Mouse (Mus musculus) midbrain, postnatal 0 days (tissue): ENCODE measurements around the gene Ccdc182. TPM values are rescaled to one million over a fixed set of nuclear protein-coding genes. Genes with fewer than 3 reads are reported as not detected.

Experiments
- ATAC-seq: fragments of 200-750 bp; cut with Nextera tagmentation; 2 replicates; pipeline ENCODE4 v1.8.0; 2017; ENCODE audit warnings: moderate number of reproducible peaks, mild to moderate bottlenecking, moderate TSS enrichment, moderate library complexity; ENCODE audit not compliant: low FRiP score
- DNase-seq: peaks from one replicate; pipeline ENCODE4 v3.0.0-alpha.2; 2015; ENCODE audit warnings: low spot score
- H3K27ac ChIP-seq: fragments of 300-500 bp; sonication (generic); 2 replicates; pipeline ENCODE4 v1.5.1; 2014; ENCODE audit warnings: low read depth, mild to moderate bottlenecking, low read length, mixed read lengths
- H3K27me3 ChIP-seq: fragments of 300-500 bp; sonication (generic); 2 replicates; pipeline ENCODE4 v1.6.1; 2014; ENCODE audit warnings: low read length, control low read depth, mixed read lengths; ENCODE audit not compliant: insufficient read depth
- H3K36me3 ChIP-seq: fragments of 300-500 bp; sonication (generic); 2 replicates; pipeline ENCODE4 v1.6.1; 2014; ENCODE audit warnings: low read length, control low read depth, mixed read lengths; ENCODE audit not compliant: insufficient read depth
- H3K4me1 ChIP-seq: fragments of 300-500 bp; sonication (generic); 2 replicates; pipeline ENCODE4 v1.6.1; 2014; ENCODE audit warnings: mild to moderate bottlenecking, control low read depth, antibody characterized with exemption, low read length, mixed read lengths; ENCODE audit not compliant: insufficient read depth
- H3K4me2 ChIP-seq: fragments of 300-500 bp; sonication (generic); 2 replicates; pipeline ENCODE4 v1.6.1; 2014; ENCODE audit warnings: low read depth, mild to moderate bottlenecking, low read length, mixed read lengths; ENCODE audit not compliant: poor library complexity, severe bottlenecking
- H3K4me3 ChIP-seq: fragments of 300-500 bp; sonication (generic); 2 replicates; pipeline ENCODE4 v1.5.1; 2014; ENCODE audit warnings: low read depth, mild to moderate bottlenecking, low read length, moderate library complexity
- H3K9ac ChIP-seq: fragments of 300-500 bp; sonication (generic); replicated peaks from 2 replicates; pipeline ENCODE4 v1.6.1; 2014; ENCODE audit warnings: mild to moderate bottlenecking, low read length, moderate library complexity, mixed read lengths; ENCODE audit not compliant: poor library complexity, severe bottlenecking
- H3K9me3 ChIP-seq: fragments of 300-500 bp; sonication (generic); 2 replicates; pipeline ENCODE4 v1.6.1; 2016; ENCODE audit warnings: low read length, control low read depth
- CTCF ChIP-seq: IDR thresholded peaks from 2 replicates; pipeline ENCODE4 v1.5.1; 2016; ENCODE audit warnings: antibody characterized with exemption, mild to moderate bottlenecking
- WGBS: fragments of 180-500 bp; shearing (Covaris S2); extraction: QIAGEN DNeasy Blood & Tissue Kit; methylation state at CpG from one replicate; pipeline ENCODE4 v1.1.7; 2014; 5-methylcytosine and 5-hydroxymethylcytosine counted together
- polyA plus RNA-seq: library from polyadenylated mRNA; unstranded; fragments of >200 nt; fragmentation: Nextera tagmentation; extraction: Ambion mirVana; gene quantifications from 2 replicates; pipeline ENCODE4 v1.2.1, GENCODE M21; 2015
- total RNA-seq: library from RNA; depleted of rRNA; stranded (reverse); fragments of >200 nt; gene quantifications from 2 replicates; pipeline ENCODE4 v1.2.3, GENCODE M21; 2014

Gene Ccdc182
- total and polyA plus RNA-seq, 2 experiments from 2014 or later: 0.12 TPM; not detected in 1

- no peaks in the 10 kb centered on the region for H3K9me3 ChIP-seq
- peak overlapping the region; percentile 28 for H3K4me2 ChIP-seq
- no peaks in the 10 kb centered on the region for H3K27me3 ChIP-seq
- 14% methylated on average over 22 of the region's 22 CpGs for WGBS
- H3K4me3 ChIP-seq: no peak overlapping the region
- peak; percentile 98 for TF ChIP-seq CTCF
- 0 out of 2 replicates have a peak overlapping the region, but pooled peaks have one; percentile 13 for H3K9ac ChIP-seq
- ATAC-seq: peak; percentile 84
- H3K27ac ChIP-seq: no peak overlapping the region
- H3K4me1 ChIP-seq: no peaks in the 10 kb centered on the region
- no peaks in the 10 kb centered on the region for H3K36me3 ChIP-seq
- DNase-seq: peak; percentile 89
Measured at GRCm38 (mm10) chr11:88251972-88252766, 41.7 kb upstream of the Ccdc182 start.

- H3K4me1 ChIP-seq: no peaks in the 10 kb centered on the region
- no peak overlapping the region for H3K4me3 ChIP-seq
- H3K36me3 ChIP-seq: no peaks in the 10 kb centered on the region
- no peak for TF ChIP-seq CTCF
- H3K9me3 ChIP-seq: no peaks in the 10 kb centered on the region
- H3K27ac ChIP-seq: no peak overlapping the region
- DNase-seq (peak; percentile 64), ATAC-seq (peak; percentile 20; the same call in 1 of the 2 replicates)
- WGBS: 9% methylated on average over 14 of the region's 18 CpGs
- 0 out of 2 replicates have a peak overlapping the region, but pooled peaks have one; percentile 13 for H3K9ac ChIP-seq
- no peak overlapping the region for H3K4me2 ChIP-seq
- H3K27me3 ChIP-seq: no peaks in the 10 kb centered on the region
Measured at GRCm38 (mm10) chr11:88252767-88253513, 40.9 kb upstream of the Ccdc182 start.

DNA sequence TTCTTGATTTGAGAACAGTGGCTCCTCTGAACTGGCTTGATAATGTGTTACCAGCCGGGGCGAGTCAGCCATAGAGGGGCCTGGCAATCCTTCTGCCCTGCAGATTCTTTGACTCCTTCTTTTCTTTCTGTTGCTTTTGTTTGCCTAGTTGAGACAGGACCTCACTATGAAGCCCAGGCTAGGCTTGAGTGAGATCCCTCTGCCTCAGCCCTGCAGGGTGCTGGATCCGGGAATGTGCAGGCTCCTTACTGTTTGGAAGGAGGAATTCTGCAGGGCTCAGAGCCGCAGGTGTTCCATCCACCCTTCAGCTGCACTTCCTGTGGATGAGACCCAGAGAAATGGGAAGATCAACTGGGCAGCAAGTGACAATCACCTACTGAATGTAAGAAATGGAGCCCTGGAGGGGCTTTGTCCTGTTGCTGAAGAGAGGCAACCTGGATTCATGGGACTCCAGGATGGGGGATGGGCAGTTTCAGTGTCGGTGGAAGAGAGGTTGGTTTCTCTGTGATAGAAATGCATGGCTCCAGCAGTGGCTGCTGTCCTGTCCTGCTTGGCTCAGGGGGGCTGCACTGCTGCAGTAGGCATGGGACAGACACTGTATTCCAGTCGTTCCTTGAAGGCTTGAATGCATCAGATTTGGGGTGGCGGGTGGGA, 40.2 kb upstream of the Ccdc182 start:
- Histone ChIP-seq H3K27me3 (no peaks in the 10 kb centered on the region), H3K4me3 (no peak overlapping the region), H3K9ac (no peak overlapping the region; the same call in 1 of the 2 replicates), H3K9me3 (no peaks in the 10 kb centered on the region), H3K36me3 (no peaks in the 10 kb centered on the region), H3K4me2 (no peak overlapping the region), H3K27ac (no peak overlapping the region), H3K4me1 (no peaks in the 10 kb centered on the region)
- no peak for TF ChIP-seq CTCF
- ATAC-seq (no peak), DNase-seq (no peak)
- 29% methylated on average over 7 of the region's 7 CpGs for WGBS

DNA sequence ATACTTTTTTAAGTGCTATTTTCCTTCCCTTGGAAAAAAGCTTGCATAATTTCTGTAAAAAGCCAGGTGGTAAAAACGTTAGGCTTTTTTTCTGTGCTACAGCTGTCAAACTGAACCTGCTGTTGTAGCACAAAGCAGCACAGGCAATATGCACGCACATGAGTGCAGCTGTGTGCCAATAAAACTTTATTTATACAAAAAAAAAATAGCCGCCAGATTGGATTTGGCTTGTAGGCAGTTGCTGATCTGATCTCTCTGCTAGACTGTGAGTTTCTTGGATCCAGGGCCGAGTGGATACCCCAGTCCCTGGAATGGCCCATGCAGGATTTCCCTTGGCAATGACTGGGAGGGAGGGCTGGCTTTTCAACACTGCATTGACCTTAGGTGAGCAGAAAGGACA, 36.2 kb upstream of the Ccdc182 start:
- WGBS: 81% methylated on average over 4 of the region's 4 CpGs
- H3K4me2 ChIP-seq: no peak overlapping the region
- DNase-seq (no peak), ATAC-seq (no peak)
- no peaks in the 10 kb centered on the region for H3K36me3 ChIP-seq
- H3K27ac ChIP-seq: no peak overlapping the region
- H3K9ac ChIP-seq: no peak overlapping the region
- H3K9me3 ChIP-seq: no peaks in the 10 kb centered on the region
- no peaks in the 10 kb centered on the region for H3K27me3 ChIP-seq
- no peaks in the 10 kb centered on the region for H3K4me1 ChIP-seq
- TF ChIP-seq CTCF: no peak
- no peak overlapping the region for H3K4me3 ChIP-seq

DNA sequence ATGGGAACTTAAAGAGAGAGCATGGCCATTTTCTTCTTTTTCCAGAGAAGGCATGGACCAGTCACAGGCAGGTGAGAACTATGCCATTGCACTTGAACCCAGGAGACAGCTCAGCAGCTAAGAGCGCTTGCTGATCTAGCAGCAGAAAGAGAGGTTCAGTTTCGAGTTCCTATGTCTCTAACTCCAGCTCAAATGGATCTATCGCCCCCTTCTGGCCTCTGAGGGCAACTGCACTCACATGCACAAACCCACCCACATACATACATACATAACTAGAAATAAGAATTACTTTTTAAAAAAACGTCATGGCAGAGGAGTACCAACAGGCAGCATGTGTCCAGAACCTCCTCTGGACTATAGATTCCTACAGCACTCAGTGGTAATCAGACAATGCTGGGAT, 35.6 kb upstream of the Ccdc182 start:
- 88% methylated on average over 4 of the region's 4 CpGs for WGBS
- no peak overlapping the region for H3K4me2 ChIP-seq

More for the DNA sequence above, 35.6 kb upstream of the Ccdc182 start:
- Histone ChIP-seq H3K4me3 (no peak overlapping the region), H3K9ac (no peak overlapping the region), H3K36me3 (no peaks in the 10 kb centered on the region), H3K27me3 (no peaks in the 10 kb centered on the region), H3K9me3 (no peaks in the 10 kb centered on the region), H3K27ac (no peak overlapping the region), H3K4me1 (no peaks in the 10 kb centered on the region)
- DNase-seq (no peak), ATAC-seq (no peak)
- peak; percentile 39 for TF ChIP-seq CTCF
